In the genomic region with DNA sequence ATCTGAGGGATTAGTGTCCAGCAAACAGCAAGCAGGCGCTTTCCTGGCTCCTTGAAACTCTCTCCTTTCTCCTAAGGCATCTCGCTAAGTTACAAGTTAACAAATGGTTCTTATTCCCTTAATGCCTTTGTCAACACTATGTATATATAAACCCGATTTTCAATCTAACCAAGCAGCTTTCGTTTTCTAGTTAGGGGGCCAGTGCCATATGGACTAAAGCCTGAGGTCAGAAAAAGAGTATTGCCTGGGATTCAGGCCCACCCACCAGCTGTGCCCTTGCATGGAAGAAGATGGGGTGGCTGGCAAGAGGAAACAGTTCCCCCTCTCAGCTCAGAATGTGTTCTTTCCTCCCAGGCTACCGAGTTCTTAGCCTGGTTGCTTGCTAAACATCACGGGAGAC, we compare ENCODE assay signal across 18 mouse cellular contexts. TPM values are rescaled to one million over a fixed set of nuclear protein-coding genes. Genes with fewer than 3 reads are reported as not detected.
DNase-seq lines count a peak whose midpoint lies in the region; ATAC-seq lines count a peak whose summit lies in the region.
"Had no signal": no experiment of that assay in that cellular context is flagged by ENCODE, and none has a peak within 500 bp of the region (broad histone marks: within the 10 kb centered on the region; RNA-seq: fewer than 3 reads in every experiment).

No protein-coding gene starts in this region.

- WGBS in forebrain, embryonic 12.5 days: 15% methylated on average over 6 of the region's 6 CpGs
- WGBS in forebrain, embryonic 15.5 days: 12% methylated on average over 6 of the region's 6 CpGs
- WGBS in midbrain, embryonic 11.5 days: 8% methylated on average over 6 of the region's 6 CpGs
- 15% methylated on average over 6 of the region's 6 CpGs for WGBS in midbrain, embryonic 15.5 days
- 29% methylated on average over 6 of the region's 6 CpGs for WGBS in intestine, embryonic 15.5 days

- DNase-seq in midbrain, embryonic 11.5 days (ENCODE audit: low spot score, missing footprints): peak; percentile 90
- peak; percentile 28 for DNase-seq in embryo, embryonic 9.5 days (ENCODE audit: extremely low spot score)
- DNase-seq in lung, postnatal 25 days (ENCODE audit: low spot score): no peak
- DNase-seq: adrenal gland, postnatal 25 days; cerebellum, adult 11-12 months; gastrocnemius, postnatal 25 days; kidney, adult 9 months; kidney, postnatal 25 days; liver; liver, postnatal 0 days; lung, postnatal 10 days; thymus, postnatal 25 days had no signal

- no peaks in the 10 kb centered on the region for H3K9me3 ChIP-seq in forebrain, embryonic 12.5 days
- H3K9me3 ChIP-seq in forebrain, embryonic 15.5 days: no peaks in the 10 kb centered on the region
- H3K9me3 ChIP-seq in midbrain, embryonic 11.5 days (ENCODE audit: control insufficient read depth, low read length): no peaks in the 10 kb centered on the region
- H3K9me3 ChIP-seq in midbrain, embryonic 15.5 days: no peaks in the 10 kb centered on the region
- no peaks in the 10 kb centered on the region for H3K9me3 ChIP-seq in intestine, embryonic 15.5 days
- H3K9me3 ChIP-seq: hindbrain, embryonic 10.5 days; stomach, embryonic 15.5 days had no signal

- peaks cover 9% of the 10 kb centered on the region; the same call in 1 of the 2 replicates for H3K27me3 ChIP-seq in forebrain, embryonic 12.5 days
- H3K27me3 ChIP-seq in forebrain, embryonic 15.5 days: no peaks in the 10 kb centered on the region
- peaks cover 8% of the 10 kb centered on the region for H3K27me3 ChIP-seq in midbrain, embryonic 11.5 days (ENCODE audit: control insufficient read depth, insufficient read depth, low read length)
- no peaks in the 10 kb centered on the region for H3K27me3 ChIP-seq in midbrain, embryonic 15.5 days (replicated peaks)
- H3K27me3 ChIP-seq in intestine, embryonic 15.5 days (replicated peaks): no peaks in the 10 kb centered on the region
- H3K27me3 ChIP-seq: stomach, embryonic 15.5 days had no signal

- no peak overlapping the region for H3K4me3 ChIP-seq in forebrain, embryonic 12.5 days (replicated peaks)
- H3K4me3 ChIP-seq in forebrain, embryonic 15.5 days: no peak overlapping the region
- H3K4me3 ChIP-seq in midbrain, embryonic 11.5 days (ENCODE audit: low read depth, low read length): no peak overlapping the region
- no peak overlapping the region for H3K4me3 ChIP-seq in midbrain, embryonic 15.5 days
- no peak overlapping the region for H3K4me3 ChIP-seq in intestine, embryonic 15.5 days (replicated peaks)
- H3K4me3 ChIP-seq: hindbrain, embryonic 10.5 days; stomach, embryonic 15.5 days had no signal

- 0 out of 2 replicates have a peak overlapping the region, but pooled peaks have one; percentile 13 for H3K27ac ChIP-seq in forebrain, embryonic 12.5 days
- H3K27ac ChIP-seq in forebrain, embryonic 15.5 days (replicated peaks): no peak overlapping the region
- H3K27ac ChIP-seq in midbrain, embryonic 11.5 days (ENCODE audit: low read depth, low read length): no peak overlapping the region
- no peak overlapping the region for H3K27ac ChIP-seq in midbrain, embryonic 15.5 days
- H3K27ac ChIP-seq in intestine, embryonic 15.5 days: no peak overlapping the region
- H3K27ac ChIP-seq: hindbrain, embryonic 10.5 days; stomach, embryonic 15.5 days had no signal

- H3K9ac ChIP-seq in forebrain, embryonic 12.5 days: no peak overlapping the region
- H3K9ac ChIP-seq in forebrain, embryonic 15.5 days (replicated peaks): no peak overlapping the region
- no peak overlapping the region for H3K9ac ChIP-seq in midbrain, embryonic 11.5 days (ENCODE audit: low read length)
- H3K9ac ChIP-seq in midbrain, embryonic 15.5 days: no peak overlapping the region
- H3K9ac ChIP-seq in intestine, embryonic 15.5 days: no peak overlapping the region
- H3K9ac ChIP-seq: liver, postnatal 0 days; stomach, embryonic 15.5 days had no signal

- ATAC-seq in forebrain, embryonic 12.5 days (ENCODE audit: low FRiP score): no peak
- no peak for ATAC-seq in forebrain, embryonic 15.5 days (replicated peaks)
- peak; percentile 69 for ATAC-seq in midbrain, embryonic 11.5 days (ENCODE audit: low FRiP score)
- ATAC-seq in midbrain, embryonic 15.5 days (replicated peaks): no peak
- no peak for ATAC-seq in intestine, embryonic 15.5 days
- ATAC-seq: liver, postnatal 0 days had no signal

- H3K4me2 ChIP-seq in forebrain, embryonic 12.5 days: no peak overlapping the region
- no peak overlapping the region for H3K4me2 ChIP-seq in forebrain, embryonic 15.5 days (replicated peaks)
- H3K4me2 ChIP-seq in midbrain, embryonic 11.5 days: no peak overlapping the region
- H3K4me2 ChIP-seq in midbrain, embryonic 15.5 days: no peak overlapping the region
- H3K4me2 ChIP-seq in intestine, embryonic 15.5 days (replicated peaks): no peak overlapping the region
- H3K4me2 ChIP-seq: stomach, embryonic 15.5 days had no signal

- H3K36me3 ChIP-seq in forebrain, embryonic 12.5 days (replicated peaks): no peaks in the 10 kb centered on the region
- no peaks in the 10 kb centered on the region for H3K36me3 ChIP-seq in forebrain, embryonic 15.5 days
- H3K36me3 ChIP-seq in midbrain, embryonic 11.5 days (ENCODE audit: control insufficient read depth, insufficient read depth, low read length): no peaks in the 10 kb centered on the region
- H3K36me3 ChIP-seq in midbrain, embryonic 15.5 days (replicated peaks): no peaks in the 10 kb centered on the region
- no peaks in the 10 kb centered on the region for H3K36me3 ChIP-seq in intestine, embryonic 15.5 days
- H3K36me3 ChIP-seq: hindbrain, embryonic 10.5 days; stomach, embryonic 15.5 days had no signal

- peaks cover 10% of the 10 kb centered on the region for H3K4me1 ChIP-seq in forebrain, embryonic 12.5 days
- H3K4me1 ChIP-seq in forebrain, embryonic 15.5 days: peaks cover 2% of the 10 kb centered on the region; the same call in 1 of the 2 replicates
- H3K4me1 ChIP-seq in midbrain, embryonic 11.5 days (ENCODE audit: control insufficient read depth, insufficient read depth, low read length): no peaks in the 10 kb centered on the region; the same call in 1 of the 2 replicates
- no peaks in the 10 kb centered on the region for H3K4me1 ChIP-seq in midbrain, embryonic 15.5 days
- no peaks in the 10 kb centered on the region for H3K4me1 ChIP-seq in intestine, embryonic 15.5 days (replicated peaks)
- H3K4me1 ChIP-seq: stomach, embryonic 15.5 days had no signal

RNA-seq across cellular contexts. Expression of gene Dmrta1, which starts 40.6 kb away (rescaled TPM):
- 8.4 and 11.1 TPM in 2 replicates for polyA plus RNA-seq in forebrain, embryonic 12.5 days (2016; fragmentation: Nextera tagmentation; extraction: Ambion mirVana)
- 0.67 and 0.72 TPM in 2 replicates for polyA plus RNA-seq in forebrain, embryonic 15.5 days (2015; fragmentation: Nextera tagmentation; extraction: Ambion mirVana)
- 2.0 and 2.3 TPM in 2 replicates for polyA plus RNA-seq in midbrain, embryonic 11.5 days (2014; fragmentation: Nextera tagmentation; extraction: Ambion mirVana)
- polyA plus RNA-seq in midbrain, embryonic 15.5 days (2015; fragmentation: Nextera tagmentation; extraction: Ambion mirVana): 0.27 and 0.37 TPM in 2 replicates
- polyA plus RNA-seq in intestine, embryonic 15.5 days (2015; fragmentation: Nextera tagmentation; extraction: Ambion mirVana): 0.09 and 0.15 TPM in 2 replicates
- polyA plus RNA-seq: liver, postnatal 0 days had no signal
